Mouse (Mus musculus) mouse trophoblast stem cell (cell line): ENCODE results near the gene Dcaf12l1.
"Not testable (repeated sequence)": the region's sequence is repeated elsewhere in the genome, so short reads cannot be mapped to it uniquely, and the experiment has no call there.

Source experiments
- in situ Hi-C, 2 experiments: fragments of 300-500 bp; cut with MseI, MboI; formaldehyde crosslinking; loops; 2 replicates in 1 of 2; 3 replicates in 1 of 2; pipeline ENCODE4 v1.15.1; 2025

Gene Dcaf12l1

DNA sequence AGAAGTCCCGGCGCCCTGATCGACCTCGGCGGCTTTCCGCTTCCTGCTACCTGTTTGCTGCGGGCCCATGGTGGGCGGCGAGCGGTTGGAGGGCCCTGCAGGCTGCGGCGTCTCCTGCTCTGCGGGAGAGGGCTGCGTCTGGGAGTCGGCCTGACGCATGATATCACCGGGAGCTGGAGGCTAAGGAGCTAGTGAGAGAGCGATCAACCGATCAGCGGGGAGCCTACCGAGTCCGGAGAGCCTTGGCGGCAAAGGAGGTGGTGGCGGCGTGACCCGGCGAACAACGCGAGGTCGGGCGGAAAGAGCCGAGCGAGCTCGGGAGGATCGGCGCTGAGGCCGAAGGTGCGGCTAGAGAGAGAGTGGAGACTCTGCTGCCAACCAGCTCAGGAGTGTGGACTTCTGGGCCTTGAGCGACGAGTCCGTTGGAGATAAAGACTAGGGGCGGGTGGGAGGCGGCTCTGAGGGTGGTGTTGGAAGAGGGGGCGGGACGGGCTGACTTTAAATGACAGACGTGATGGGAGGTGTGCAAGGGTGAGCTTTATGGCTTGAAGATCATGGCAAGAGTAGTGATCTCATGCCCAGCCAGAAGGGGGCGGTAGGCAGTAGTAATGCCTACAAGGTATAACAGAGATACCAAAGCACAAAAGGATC is at the start of gene Dcaf12l1:
Dcaf12l1 (minus strand) TSS at position 437 of the 651 bp plus-strand sequence.
- in situ Hi-C loops = no loop called here

DNA sequence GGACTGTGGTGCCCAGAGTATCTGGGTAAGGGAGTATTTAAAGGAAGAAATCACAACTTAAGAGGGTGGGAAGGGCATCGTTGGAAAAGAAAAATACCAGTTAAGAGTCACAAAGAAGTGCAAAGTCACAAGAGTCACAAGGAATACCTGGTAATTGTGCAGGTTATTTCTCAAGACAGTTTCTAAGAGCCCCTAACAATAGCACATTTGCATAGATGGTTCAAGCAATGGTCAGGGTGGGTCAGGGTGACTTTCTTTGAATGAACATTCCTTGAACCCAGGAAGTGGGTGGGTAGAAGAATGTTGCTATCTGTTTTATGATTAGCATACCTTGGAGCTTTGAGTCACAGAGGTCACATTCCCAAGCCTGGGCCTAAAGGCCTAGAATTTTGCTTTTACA is 19.4 kb upstream of the Dcaf12l1 start:
- in situ Hi-C loops = not testable (repeated sequence)

DNA sequence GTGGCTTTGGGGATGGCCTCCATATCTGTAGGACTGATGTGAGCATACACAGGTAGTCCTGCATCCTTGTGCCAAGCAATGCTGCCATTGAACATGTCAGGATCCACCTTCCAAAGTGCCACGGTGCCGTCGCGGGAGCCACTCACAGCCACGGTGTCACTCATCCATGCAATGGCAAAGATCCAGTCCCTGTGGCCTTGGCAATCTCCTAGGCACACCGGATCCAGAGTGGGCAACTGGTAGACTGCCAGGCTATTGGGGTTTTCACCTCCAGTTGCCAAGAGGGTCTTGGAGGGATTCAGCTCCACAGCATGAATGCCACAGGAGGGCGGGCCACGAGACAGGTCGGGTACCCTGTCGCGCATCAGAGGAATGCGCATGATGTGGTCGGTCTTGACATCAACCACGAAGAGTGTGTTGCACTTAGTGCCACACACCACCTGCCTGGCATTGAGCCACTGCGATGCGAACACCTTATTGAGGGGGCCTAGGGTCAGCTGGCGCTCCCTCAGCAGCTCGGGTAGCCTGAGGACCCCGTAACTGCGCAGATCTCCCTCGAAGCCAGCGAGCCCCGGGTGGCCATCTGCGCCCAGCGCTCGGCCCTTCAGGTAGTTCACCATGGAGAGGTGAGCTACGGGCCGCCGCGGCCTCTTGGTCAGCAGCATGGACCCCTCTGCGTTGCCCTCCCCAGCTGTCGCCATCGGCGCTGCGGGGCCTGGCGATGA is 799 bp downstream of the Dcaf12l1 start:
- in situ Hi-C loops = no loop called here
